28 mouse cellular contexts compared by ENCODE assay signal in the genomic region with DNA sequence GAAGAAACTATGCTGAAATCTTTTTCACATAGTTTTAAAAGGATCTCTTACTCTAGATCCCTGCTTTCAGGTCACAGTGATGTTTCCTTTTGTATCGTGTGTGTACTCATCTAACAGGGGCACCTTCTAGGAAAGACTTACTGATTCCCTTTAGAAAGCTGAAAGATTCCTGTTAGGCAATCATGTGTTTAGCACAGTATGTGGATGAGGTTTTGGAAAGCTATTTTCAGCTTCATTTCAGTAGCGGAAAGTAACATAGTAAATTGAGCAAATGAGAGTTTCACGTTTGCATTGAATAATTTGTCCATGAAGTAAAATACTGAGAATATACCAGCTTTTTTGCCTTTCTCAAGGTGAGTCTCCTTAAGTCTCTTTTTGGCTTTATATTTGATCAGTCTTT.
"Had no signal": no experiment of that assay in that cellular context is flagged by ENCODE, and none has a peak within 500 bp of the region (broad histone marks: within the 10 kb centered on the region; RNA-seq: fewer than 3 reads in every experiment).

No protein-coding gene starts in this region.

- DNase-seq: cerebellum, adult 8-10 months; cerebellum, adult 9-10 months; cerebellum, adult 9-11 months; cerebellum, postnatal 10 days; cerebellum, postnatal 14 days; cerebellum, postnatal 25 days; cerebellum, postnatal 36 days; embryo, embryonic 11 days; forebrain, postnatal 0 days; gastrocnemius, adult 2 months; gastrocnemius, postnatal 10 days; gastrocnemius, postnatal 14 days; gastrocnemius, postnatal 25 days; gastrocnemius, postnatal 36 days; heart, adult 11 months; heart, adult 18-20 months; heart, adult 2 months had no signal

- ATAC-seq: forebrain, embryonic 13.5 days; forebrain, embryonic 14.5 days; forebrain, embryonic 15.5 days; forebrain, embryonic 16.5 days; forebrain, postnatal 0 days had no signal

- H3K9ac ChIP-seq: embryonic facial prominence, embryonic 12.5 days; embryonic facial prominence, embryonic 13.5 days; embryonic facial prominence, embryonic 15.5 days; forebrain, embryonic 12.5 days; forebrain, embryonic 13.5 days; forebrain, embryonic 15.5 days; forebrain, postnatal 0 days had no signal

- H3K4me2 ChIP-seq: embryonic facial prominence, embryonic 12.5 days; embryonic facial prominence, embryonic 13.5 days; embryonic facial prominence, embryonic 15.5 days; forebrain, embryonic 12.5 days; forebrain, embryonic 13.5 days; forebrain, embryonic 15.5 days had no signal

- H3K36me3 ChIP-seq: embryonic facial prominence, embryonic 10.5 days; embryonic facial prominence, embryonic 12.5 days; embryonic facial prominence, embryonic 13.5 days; embryonic facial prominence, embryonic 15.5 days; forebrain, embryonic 15.5 days had no signal

- H3K27me3 ChIP-seq: embryonic facial prominence, embryonic 12.5 days; embryonic facial prominence, embryonic 13.5 days; embryonic facial prominence, embryonic 15.5 days; forebrain, embryonic 12.5 days; forebrain, embryonic 13.5 days; forebrain, embryonic 15.5 days had no signal

- H3K4me3 ChIP-seq: embryonic facial prominence, embryonic 10.5 days; embryonic facial prominence, embryonic 12.5 days; embryonic facial prominence, embryonic 13.5 days; embryonic facial prominence, embryonic 15.5 days; erythroblast, embryonic 14.5 days; forebrain, embryonic 10.5 days; forebrain, embryonic 12.5 days; forebrain, embryonic 13.5 days; forebrain, embryonic 15.5 days; gastrocnemius, adult 2 months; heart, adult 2 months had no signal

- H3K27ac ChIP-seq: embryonic facial prominence, embryonic 10.5 days; embryonic facial prominence, embryonic 12.5 days; embryonic facial prominence, embryonic 13.5 days; embryonic facial prominence, embryonic 15.5 days; forebrain, embryonic 10.5 days; forebrain, embryonic 12.5 days; forebrain, embryonic 13.5 days; forebrain, embryonic 15.5 days; gastrocnemius, adult 2 months; heart, adult 2 months had no signal

- H3K4me1 ChIP-seq: embryonic facial prominence, embryonic 10.5 days; embryonic facial prominence, embryonic 12.5 days; embryonic facial prominence, embryonic 13.5 days; embryonic facial prominence, embryonic 15.5 days; forebrain, embryonic 12.5 days had no signal

- H3K9me3 ChIP-seq: embryonic facial prominence, embryonic 10.5 days; embryonic facial prominence, embryonic 12.5 days; embryonic facial prominence, embryonic 13.5 days; embryonic facial prominence, embryonic 15.5 days; forebrain, embryonic 10.5 days; forebrain, embryonic 12.5 days; forebrain, embryonic 13.5 days; forebrain, embryonic 15.5 days had no signal
